Mouse (Mus musculus) heart, postnatal 0 days (tissue): ENCODE results near the gene Psmb6. TPM values are rescaled to one million over a fixed set of nuclear protein-coding genes. Genes with fewer than 3 reads are reported as not detected.

Source experiments
- ATAC-seq: fragments of 200-750 bp; cut with Nextera tagmentation; 2 replicates; pipeline ENCODE4 v1.8.0; 2017; ENCODE audit warnings: low read depth, moderate number of reproducible peaks, moderate library complexity; ENCODE audit not compliant: insufficient read depth
- DNase-seq: peaks from one replicate; pipeline ENCODE4 v3.0.0-alpha.2; 2016; ENCODE audit warnings: low spot score
- H3K27ac ChIP-seq: fragments of 300-500 bp; sonication (generic); 2 replicates; pipeline ENCODE4 v1.5.1; 2014; ENCODE audit warnings: low read depth, mild to moderate bottlenecking
- H3K27me3 ChIP-seq: fragments of 300-500 bp; sonication (generic); 2 replicates; pipeline ENCODE4 v1.6.1; 2014; ENCODE audit warnings: low read length, mixed read lengths; ENCODE audit not compliant: control insufficient read depth, insufficient read depth
- H3K36me3 ChIP-seq: fragments of 300-500 bp; sonication (generic); replicated peaks from 2 replicates; pipeline ENCODE4 v1.6.1; 2014; ENCODE audit warnings: low read length, mixed read lengths; ENCODE audit not compliant: control insufficient read depth, insufficient read depth
- H3K4me1 ChIP-seq: fragments of 300-500 bp; sonication (generic); 2 replicates; pipeline ENCODE4 v1.6.1; 2014; ENCODE audit warnings: antibody characterized with exemption; ENCODE audit not compliant: control insufficient read depth, insufficient read depth
- H3K4me2 ChIP-seq: fragments of 300-500 bp; sonication (generic); 2 replicates; pipeline ENCODE4 v1.6.1; 2014; ENCODE audit warnings: low read depth, mild to moderate bottlenecking, low read length, moderate library complexity
- H3K4me3 ChIP-seq: fragments of 300-500 bp; sonication (generic); 2 replicates; pipeline ENCODE4 v1.5.1; 2014; ENCODE audit warnings: low read depth, low read length
- H3K9ac ChIP-seq: fragments of 300-500 bp; sonication (generic); replicated peaks from 2 replicates; pipeline ENCODE4 v1.6.1; 2014; ENCODE audit warnings: low read depth, low read length, mixed read lengths
- H3K9me3 ChIP-seq: fragments of 300-500 bp; sonication (generic); replicated peaks from 2 replicates; pipeline ENCODE4 v1.6.1; 2016; ENCODE audit warnings: low read length; ENCODE audit not compliant: control insufficient read depth
- CTCF ChIP-seq: IDR thresholded peaks from 2 replicates; pipeline ENCODE4 v1.5.1; 2016; ENCODE audit warnings: antibody characterized with exemption, control low read depth, low read depth
- EP300 ChIP-seq: IDR thresholded peaks from 2 replicates; pipeline ENCODE4 v1.6.1; 2016; ENCODE audit warnings: antibody characterized with exemption, low read depth
- WGBS: fragments of 180-500 bp; shearing (Covaris S2); extraction: QIAGEN DNeasy Blood & Tissue Kit; methylation state at CpG from one replicate; pipeline ENCODE4 v1.1.7; 2014; 5-methylcytosine and 5-hydroxymethylcytosine counted together
- polyA plus RNA-seq: library from polyadenylated mRNA; unstranded; fragments of >200 nt; fragmentation: Nextera tagmentation; extraction: Ambion mirVana; gene quantifications from 2 replicates; pipeline ENCODE4 v1.2.1, GENCODE M21; 2015
- total RNA-seq: library from RNA; depleted of rRNA; stranded (reverse); fragments of >200 nt; gene quantifications from 2 replicates; pipeline ENCODE4 v1.2.3, GENCODE M21; 2014; ENCODE audit warnings: low replicate concordance

Psmb6 gene
- total and polyA plus RNA-seq, 2 experiments from 2014 or later, result 521 to 640 TPM

GRCm38 (mm10) chr11:70499566-70500475, 25.3 kb upstream of the Psmb6 start:
- TF ChIP-seq EP300 (no peak), CTCF (peak; percentile 34; the same call in 1 of the 2 replicates)

GRCm38 (mm10) chr11:70500476-70500812, 24.7 kb upstream of the Psmb6 start:
- WGBS, result 82% methylated on average over 1 of the region's 1 CpGs
- H3K27me3 ChIP-seq, result no peaks in the 10 kb centered on the region
- H3K9me3 ChIP-seq, result no peaks in the 10 kb centered on the region
- no peaks in the 10 kb centered on the region for H3K4me1 ChIP-seq
- no peak overlapping the region for H3K4me3 ChIP-seq
- no peak for ATAC-seq
- H3K9ac ChIP-seq, result no peak overlapping the region
- no peak overlapping the region for H3K27ac ChIP-seq
- no peak for DNase-seq
- TF ChIP-seq EP300, result no peak
- TF ChIP-seq CTCF, result no peak
- H3K36me3 ChIP-seq, result no peaks in the 10 kb centered on the region
- H3K4me2 ChIP-seq, result no peak overlapping the region

More at GRCm38 (mm10) chr11:70499566-70500475, 25.3 kb upstream of the Psmb6 start:
- H3K4me2 ChIP-seq, result no peak overlapping the region
- H3K27ac ChIP-seq, result no peak overlapping the region
- no peak for DNase-seq
- no peaks in the 10 kb centered on the region for H3K36me3 ChIP-seq
- no peak overlapping the region for H3K4me3 ChIP-seq
- no peaks in the 10 kb centered on the region for H3K9me3 ChIP-seq
- no peak for ATAC-seq
- H3K9ac ChIP-seq, result no peak overlapping the region
- WGBS, result 59% methylated on average over 14 of the region's 14 CpGs
- H3K27me3 ChIP-seq, result no peaks in the 10 kb centered on the region
- no peaks in the 10 kb centered on the region for H3K4me1 ChIP-seq

GRCm38 (mm10) chr11:70502018-70502417, 23.1 kb upstream of the Psmb6 start:
- Histone ChIP-seq H3K4me3 (no peak overlapping the region), H3K36me3 (no peaks in the 10 kb centered on the region), H3K9me3 (no peaks in the 10 kb centered on the region), H3K4me2 (no peak overlapping the region), H3K27me3 (no peaks in the 10 kb centered on the region), H3K9ac (no peak overlapping the region), H3K27ac (no peak overlapping the region), H3K4me1 (no peaks in the 10 kb centered on the region)
- no peak for TF ChIP-seq EP300
- TF ChIP-seq CTCF, result no peak
- DNase-seq, result no peak
- WGBS, result 55% methylated on average over 3 of the region's 3 CpGs
- ATAC-seq, result no peak

GRCm38 (mm10) chr11:70504970-70505369, 20.2 kb upstream of the Psmb6 start, which contains the start of gene Tm4sf5:
Tm4sf5 (plus strand) TSS chr11:70505244.
- Histone ChIP-seq H3K9ac (no peak within 1 kb of the TSS), H3K27me3 (peaks cover 8% of the 10 kb centered on the region; the same call in 1 of the 2 replicates), H3K4me2 (no peak within 1 kb of the TSS), H3K36me3 (no peaks in the 10 kb centered on the region), H3K4me1 (no peaks in the 10 kb centered on the region), H3K9me3 (no peaks in the 10 kb centered on the region), H3K4me3 (no peak within 1 kb of the TSS), H3K27ac (no peak within 1 kb of the TSS)
- 40% methylated on average over 9 of the region's 9 CpGs for WGBS
- DNase-seq (no peak), ATAC-seq (no peak)
- no peak for TF ChIP-seq EP300
- no peak for TF ChIP-seq CTCF

- H3K9ac ChIP-seq, result no peak overlapping the region
- ATAC-seq, result no peak; the same call in 1 of the 2 replicates
- H3K9me3 ChIP-seq, result no peaks in the 10 kb centered on the region
- 19% methylated on average over 4 of the region's 4 CpGs for WGBS
- H3K4me3 ChIP-seq, result no peak overlapping the region
- no peak overlapping the region for H3K27ac ChIP-seq
- peak; percentile 55 for DNase-seq
- H3K4me2 ChIP-seq, result no peak overlapping the region
- no peaks in the 10 kb centered on the region for H3K4me1 ChIP-seq
- TF ChIP-seq CTCF (peak; percentile 75), EP300 (no peak)
- peaks cover 10% of the 10 kb centered on the region; the same call in 1 of the 2 replicates for H3K27me3 ChIP-seq
- no peaks in the 10 kb centered on the region for H3K36me3 ChIP-seq
Observed at GRCm38 (mm10) chr11:70506385-70506784, 18.8 kb upstream of the Psmb6 start.
